Mouse (Mus musculus): ENCODE results near the gene Morc3. TPM values are rescaled to one million over a fixed set of nuclear protein-coding genes. Genes with fewer than 3 reads are reported as not detected.

Morc3 gene
- 10 to 100 TPM; 32.6 to 34.7 TPM for total RNA-seq (2021)
- long read RNA-seq, experiment 1, full-length matches to known transcripts: 4 of 6 reads
- long read RNA-seq, experiment 1, partial matches to known transcripts: 0 of 6 reads
- long read RNA-seq, experiment 1, other reads (novel, unspliced or antisense): 2 of 6 reads
- long read RNA-seq, experiment 2, full-length matches to known transcripts: 21 of 27 reads
- long read RNA-seq, experiment 2, partial matches to known transcripts: 3 of 27 reads
- long read RNA-seq, experiment 2, other reads (novel, unspliced or antisense): 3 of 27 reads

DNA sequence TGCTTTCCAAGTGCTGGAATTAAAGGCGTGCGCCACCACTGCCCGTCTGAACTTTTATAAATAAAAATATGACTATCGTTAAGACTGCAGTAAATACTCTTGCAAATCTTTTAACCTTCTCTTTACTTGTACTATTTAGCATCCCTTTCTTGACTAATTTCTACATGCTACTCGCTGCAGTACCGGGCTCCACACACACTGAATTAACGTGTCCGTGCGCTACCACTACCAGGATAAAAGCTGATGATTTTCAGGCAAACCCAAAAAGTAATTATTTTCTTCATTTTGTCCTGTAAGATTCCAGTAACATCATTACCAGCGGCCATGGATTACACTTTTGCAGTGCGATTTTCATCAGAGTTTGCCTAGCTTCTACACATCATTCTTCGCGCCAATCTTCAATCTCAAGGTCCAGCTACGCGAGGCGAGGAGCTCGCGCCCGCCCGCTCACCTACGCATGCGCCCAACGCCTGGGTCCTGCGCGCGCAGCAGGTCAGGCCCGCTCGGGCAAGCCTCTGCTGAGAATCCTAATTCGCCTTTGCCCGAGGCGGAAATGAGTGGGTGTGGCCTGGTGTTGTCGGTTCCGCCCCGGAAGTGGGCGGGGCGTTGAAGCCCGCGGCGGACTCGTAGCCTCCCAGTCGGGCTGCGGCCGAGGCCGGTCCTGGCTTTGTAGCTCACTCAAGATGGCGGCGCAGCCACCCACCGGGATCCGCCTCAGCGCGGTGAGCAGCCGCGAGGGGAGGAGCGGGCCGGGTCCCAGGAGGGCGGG is at the start of gene Morc3:
Gene Morc3 (plus strand): TSS at position 495 of the 769 bp plus-strand sequence.
- Histone ChIP-seq H3K27ac (peak within 1 kb of the TSS; percentile 98), H3K4me3 (peak within 1 kb of the TSS; percentile 88)
- DNase-seq (ENCODE audit: low spot score in 2 of 2): peak; percentile 99
- TF ChIP-seq CTCF (conservative IDR thresholded peaks at IDR 0.05): peak; percentile 29; the same call in 1 of the 2 replicates

- TF ChIP-seq CTCF (conservative IDR thresholded peaks at IDR 0.05): peak; percentile 54
- H3K27ac ChIP-seq: no peak overlapping the region
- H3K4me3 ChIP-seq: no peak overlapping the region
- DNase-seq (ENCODE audit: low spot score in 2 of 2): no peak
Observed at GRCm38 (mm10) chr16:93784175-93784574, 47.7 kb upstream of the Morc3 start.

- TF ChIP-seq CTCF (conservative IDR thresholded peaks at IDR 0.05): peak; percentile 94
- peak; percentile 39 to 76 for DNase-seq (ENCODE audit: low spot score in 2 of 2)
- Histone ChIP-seq H3K4me3 (no peak overlapping the region), H3K27ac (no peak overlapping the region)
Observed at GRCm38 (mm10) chr16:93785805-93786204, 46.1 kb upstream of the Morc3 start.

- TF ChIP-seq CTCF (conservative IDR thresholded peaks at IDR 0.05): no peak
- no peak overlapping the region for H3K4me3 ChIP-seq
- DNase-seq (ENCODE audit: low spot score in 2 of 2): no peak
Observed at GRCm38 (mm10) chr16:93788388-93788787, 43.5 kb upstream of the Morc3 start.

DNA sequence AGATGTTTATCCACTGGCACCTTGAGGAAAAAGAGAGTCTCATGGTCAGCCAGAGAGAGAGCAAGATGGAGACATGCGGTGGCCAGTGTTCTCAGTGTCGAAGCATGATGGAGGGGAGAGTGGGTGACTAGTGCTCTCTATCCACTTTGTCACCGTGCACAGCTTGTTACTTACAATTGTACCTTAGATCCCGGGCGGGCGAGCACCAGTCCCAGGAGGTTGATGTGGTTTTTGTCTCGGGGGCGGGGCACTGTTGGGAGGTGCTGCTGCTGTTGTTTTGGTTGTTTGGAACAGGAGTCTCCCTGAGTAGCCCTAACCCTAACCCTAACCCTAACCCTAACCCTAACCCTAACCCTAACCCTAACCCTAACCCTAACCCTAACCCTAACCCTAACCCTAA is 43.0 kb upstream of the Morc3 start:
- Histone ChIP-seq H3K4me3 (no peak overlapping the region), H3K27ac (no peak overlapping the region)
- TF ChIP-seq CTCF (conservative IDR thresholded peaks at IDR 0.05): no peak
- DNase-seq (ENCODE audit: low spot score in 2 of 2): no peak

More at GRCm38 (mm10) chr16:93788388-93788787, 43.5 kb upstream of the Morc3 start:
- no peak overlapping the region for H3K27ac ChIP-seq

- TF ChIP-seq CTCF (conservative IDR thresholded peaks at IDR 0.05): no peak
- peak overlapping the region; percentile 8; the same call in 1 of the 2 replicates for H3K27ac ChIP-seq
- H3K4me3 ChIP-seq: no peak overlapping the region
- no peak for DNase-seq (ENCODE audit: low spot score in 2 of 2)
Observed at GRCm38 (mm10) chr16:93789971-93790755, 41.8 kb upstream of the Morc3 start.

GRCm38 (mm10) chr16:93792981-93793630 is 38.8 kb upstream of the Morc3 start:
- no peak overlapping the region for H3K4me3 ChIP-seq

DNA sequence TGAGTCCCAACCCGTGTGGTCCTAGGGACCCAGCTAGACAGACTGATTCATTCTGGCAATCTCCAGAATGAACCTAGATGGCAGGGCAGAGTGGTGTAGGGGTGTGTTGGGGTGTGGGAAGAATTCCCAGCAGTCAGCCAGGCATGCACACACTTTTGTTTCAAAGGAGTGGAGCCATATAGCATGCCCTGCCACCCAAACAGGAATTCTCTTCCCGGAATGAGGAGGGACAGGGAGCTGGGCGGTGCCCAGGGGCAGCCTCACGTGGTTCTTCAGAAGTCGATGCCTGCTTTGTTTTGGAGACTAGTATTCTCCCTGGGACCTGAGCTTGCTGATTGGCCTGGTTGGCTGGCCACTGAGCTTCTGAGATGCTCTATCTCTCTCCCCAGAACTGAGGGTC is 37.1 kb upstream of the Morc3 start:
- no peak overlapping the region for H3K27ac ChIP-seq
- no peak for DNase-seq (ENCODE audit: low spot score in 2 of 2)
- no peak for TF ChIP-seq CTCF (conservative IDR thresholded peaks at IDR 0.05)
- H3K4me3 ChIP-seq: no peak overlapping the region

More at GRCm38 (mm10) chr16:93792981-93793630, 38.8 kb upstream of the Morc3 start:
- H3K27ac ChIP-seq: peak overlapping the region; percentile 57
- no peak for TF ChIP-seq CTCF (conservative IDR thresholded peaks at IDR 0.05)
- no peak for DNase-seq (ENCODE audit: low spot score in 2 of 2)

- Histone ChIP-seq H3K27ac (no peak overlapping the region), H3K4me3 (no peak overlapping the region)
- no peak for DNase-seq (ENCODE audit: low spot score in 2 of 2)
- TF ChIP-seq CTCF (conservative IDR thresholded peaks at IDR 0.05): no peak
Observed at GRCm38 (mm10) chr16:93795391-93795790, 36.5 kb upstream of the Morc3 start.

- no peak for DNase-seq (ENCODE audit: low spot score in 2 of 2)
- no peak overlapping the region for H3K4me3 ChIP-seq
- peak overlapping the region; percentile 75 for H3K27ac ChIP-seq
- TF ChIP-seq CTCF (conservative IDR thresholded peaks at IDR 0.05): no peak
Observed at GRCm38 (mm10) chr16:93797021-93797840, 34.7 kb upstream of the Morc3 start.

- peak overlapping the region; percentile 75; the same call in 1 of the 2 replicates for H3K27ac ChIP-seq
- no peak for DNase-seq (ENCODE audit: low spot score in 2 of 2)
- no peak overlapping the region for H3K4me3 ChIP-seq
- no peak for TF ChIP-seq CTCF (conservative IDR thresholded peaks at IDR 0.05)
Observed at GRCm38 (mm10) chr16:93797841-93798492, 34.0 kb upstream of the Morc3 start.

All from layer of hippocampus, adult 2 months (tissue).